Mouse (Mus musculus): ENCODE measurements around the gene Son. TPM values are rescaled to one million over a fixed set of nuclear protein-coding genes. Genes with fewer than 3 reads are reported as not detected.

Gene Son
- polyA plus RNA-seq, 1 experiment from 2014 or later: 101 TPM

- ATAC-seq (replicated peaks; ENCODE audit: low FRiP score): no peak
- Histone ChIP-seq H3K27ac (ENCODE audit: low read depth, low read length) (no peak overlapping the region), H3K4me3 (ENCODE audit: low read depth, low read length) (no peak overlapping the region), H3K36me3 (ENCODE audit: control insufficient read depth, insufficient read depth, low read length) (peaks cover 73% of the 10 kb centered on the region), H3K9me3 (ENCODE audit: control insufficient read depth, low read length) (no peaks in the 10 kb centered on the region), H3K4me2 (no peak overlapping the region), H3K27me3 (replicated peaks; ENCODE audit: control insufficient read depth, insufficient read depth, low read length) (no peaks in the 10 kb centered on the region), H3K4me1 (replicated peaks; ENCODE audit: control insufficient read depth, insufficient read depth, low read length) (0 out of 2 replicates have a peak, but pooled peaks cover under 1% of the 10 kb centered on the region), H3K9ac (ENCODE audit: low read depth, low read length) (no peak overlapping the region)
- 97% methylated on average over 17 of the region's 17 CpGs for WGBS
- no peak for DNase-seq (ENCODE audit: low spot score)
Observed at GRCm38 (mm10) chr16:91657285-91657684, 10.0 kb downstream of the Son start.

- 92% methylated on average over 5 of the region's 5 CpGs for WGBS
- no peaks in the 10 kb centered on the region for H3K27me3 ChIP-seq (replicated peaks; ENCODE audit: control insufficient read depth, insufficient read depth, low read length)
Observed at GRCm38 (mm10) chr16:91658471-91658870, 11.2 kb downstream of the Son start.

GRCm38 (mm10) chr16:91659798-91660197 lies 12.5 kb downstream of the Son start:
- H3K9ac ChIP-seq (ENCODE audit: low read depth, low read length): no peak overlapping the region
- no peak overlapping the region for H3K27ac ChIP-seq (ENCODE audit: low read depth, low read length)
- no peaks in the 10 kb centered on the region for H3K9me3 ChIP-seq (ENCODE audit: control insufficient read depth, low read length)
- H3K36me3 ChIP-seq (ENCODE audit: control insufficient read depth, insufficient read depth, low read length): peaks cover 75% of the 10 kb centered on the region
- no peaks in the 10 kb centered on the region for H3K4me1 ChIP-seq (replicated peaks; ENCODE audit: control insufficient read depth, insufficient read depth, low read length)
- no peak overlapping the region for H3K4me2 ChIP-seq
- H3K4me3 ChIP-seq (ENCODE audit: low read depth, low read length): no peak overlapping the region
- ATAC-seq (replicated peaks; ENCODE audit: low FRiP score): no peak
- no peak for DNase-seq (ENCODE audit: low spot score)
- 96% methylated on average over 20 of the region's 20 CpGs for WGBS
- H3K27me3 ChIP-seq (replicated peaks; ENCODE audit: control insufficient read depth, insufficient read depth, low read length): no peaks in the 10 kb centered on the region

More at GRCm38 (mm10) chr16:91658471-91658870, 11.2 kb downstream of the Son start:
- Histone ChIP-seq H3K9ac (ENCODE audit: low read depth, low read length) (no peak overlapping the region), H3K4me3 (ENCODE audit: low read depth, low read length) (no peak overlapping the region), H3K36me3 (ENCODE audit: control insufficient read depth, insufficient read depth, low read length) (peaks cover 73% of the 10 kb centered on the region), H3K4me2 (no peak overlapping the region), H3K27ac (ENCODE audit: low read depth, low read length) (no peak overlapping the region), H3K9me3 (ENCODE audit: control insufficient read depth, low read length) (no peaks in the 10 kb centered on the region), H3K4me1 (replicated peaks; ENCODE audit: control insufficient read depth, insufficient read depth, low read length) (no peaks in the 10 kb centered on the region)
- ATAC-seq (replicated peaks; ENCODE audit: low FRiP score): no peak
- DNase-seq (ENCODE audit: low spot score): no peak

- DNase-seq (ENCODE audit: low spot score) (no peak), ATAC-seq (replicated peaks; ENCODE audit: low FRiP score) (no peak)
- no peaks in the 10 kb centered on the region for H3K9me3 ChIP-seq (ENCODE audit: control insufficient read depth, low read length)
- no peaks in the 10 kb centered on the region for H3K27me3 ChIP-seq (replicated peaks; ENCODE audit: control insufficient read depth, insufficient read depth, low read length)
- 82% methylated on average over 1 of the region's 1 CpGs for WGBS
- H3K4me3 ChIP-seq (ENCODE audit: low read depth, low read length): no peak overlapping the region
- H3K27ac ChIP-seq (ENCODE audit: low read depth, low read length): no peak overlapping the region
- H3K4me2 ChIP-seq: no peak overlapping the region
- H3K4me1 ChIP-seq (replicated peaks; ENCODE audit: control insufficient read depth, insufficient read depth, low read length): no peaks in the 10 kb centered on the region
- H3K9ac ChIP-seq (ENCODE audit: low read depth, low read length): no peak overlapping the region
- peaks cover 73% of the 10 kb centered on the region for H3K36me3 ChIP-seq (ENCODE audit: control insufficient read depth, insufficient read depth, low read length)
Observed at GRCm38 (mm10) chr16:91661397-91661796, 14.1 kb downstream of the Son start.

- H3K9me3 ChIP-seq (ENCODE audit: control insufficient read depth, low read length): no peaks in the 10 kb centered on the region
- H3K27ac ChIP-seq (ENCODE audit: low read depth, low read length): no peak overlapping the region
- DNase-seq (ENCODE audit: low spot score): no peak
- no peaks in the 10 kb centered on the region for H3K27me3 ChIP-seq (replicated peaks; ENCODE audit: control insufficient read depth, insufficient read depth, low read length)
- H3K4me2 ChIP-seq: no peak overlapping the region
- WGBS: 96% methylated on average over 16 of the region's 16 CpGs
- no peak overlapping the region for H3K9ac ChIP-seq (ENCODE audit: low read depth, low read length)
- H3K36me3 ChIP-seq (ENCODE audit: control insufficient read depth, insufficient read depth, low read length): peaks cover 71% of the 10 kb centered on the region
- H3K4me3 ChIP-seq (ENCODE audit: low read depth, low read length): no peak overlapping the region
- no peak for ATAC-seq (replicated peaks; ENCODE audit: low FRiP score)
- no peaks in the 10 kb centered on the region for H3K4me1 ChIP-seq (replicated peaks; ENCODE audit: control insufficient read depth, insufficient read depth, low read length)
Observed at GRCm38 (mm10) chr16:91662336-91662735, 15.0 kb downstream of the Son start.

GRCm38 (mm10) chr16:91663795-91664194 lies 16.5 kb downstream of the Son start:
- no peak overlapping the region for H3K9ac ChIP-seq (ENCODE audit: low read depth, low read length)
- H3K27ac ChIP-seq (ENCODE audit: low read depth, low read length): no peak overlapping the region
- peaks cover 57% of the 10 kb centered on the region for H3K36me3 ChIP-seq (ENCODE audit: control insufficient read depth, insufficient read depth, low read length)
- no peaks in the 10 kb centered on the region for H3K4me1 ChIP-seq (replicated peaks; ENCODE audit: control insufficient read depth, insufficient read depth, low read length)
- H3K4me3 ChIP-seq (ENCODE audit: low read depth, low read length): no peak overlapping the region
- WGBS: 95% methylated on average over 3 of the region's 3 CpGs
- ATAC-seq (replicated peaks; ENCODE audit: low FRiP score) (no peak), DNase-seq (ENCODE audit: low spot score) (no peak)
- no peaks in the 10 kb centered on the region for H3K9me3 ChIP-seq (ENCODE audit: control insufficient read depth, low read length)
- no peak overlapping the region for H3K4me2 ChIP-seq
- no peaks in the 10 kb centered on the region for H3K27me3 ChIP-seq (replicated peaks; ENCODE audit: control insufficient read depth, insufficient read depth, low read length)

GRCm38 (mm10) chr16:91674500-91674899 lies 27.2 kb downstream of the Son start:
- Histone ChIP-seq H3K4me3 (ENCODE audit: low read depth, low read length) (no peak overlapping the region), H3K27ac (ENCODE audit: low read depth, low read length) (no peak overlapping the region), H3K9me3 (ENCODE audit: control insufficient read depth, low read length) (no peaks in the 10 kb centered on the region), H3K9ac (ENCODE audit: low read depth, low read length) (no peak overlapping the region), H3K36me3 (ENCODE audit: control insufficient read depth, insufficient read depth, low read length) (peaks cover 58% of the 10 kb centered on the region), H3K4me2 (no peak overlapping the region), H3K27me3 (replicated peaks; ENCODE audit: control insufficient read depth, insufficient read depth, low read length) (no peaks in the 10 kb centered on the region), H3K4me1 (replicated peaks; ENCODE audit: control insufficient read depth, insufficient read depth, low read length) (no peaks in the 10 kb centered on the region)
- WGBS: 89% methylated on average over 4 of the region's 4 CpGs
- no peak for DNase-seq (ENCODE audit: low spot score)
- no peak for ATAC-seq (replicated peaks; ENCODE audit: low FRiP score)

- Histone ChIP-seq H3K4me2 (no peak overlapping the region), H3K36me3 (ENCODE audit: control insufficient read depth, insufficient read depth, low read length) (peaks cover 49% of the 10 kb centered on the region), H3K27me3 (replicated peaks; ENCODE audit: control insufficient read depth, insufficient read depth, low read length) (no peaks in the 10 kb centered on the region), H3K9ac (ENCODE audit: low read depth, low read length) (no peak overlapping the region), H3K4me3 (ENCODE audit: low read depth, low read length) (no peak overlapping the region), H3K27ac (ENCODE audit: low read depth, low read length) (no peak overlapping the region), H3K9me3 (ENCODE audit: control insufficient read depth, low read length) (no peaks in the 10 kb centered on the region), H3K4me1 (replicated peaks; ENCODE audit: control insufficient read depth, insufficient read depth, low read length) (no peaks in the 10 kb centered on the region)
- no peak for DNase-seq (ENCODE audit: low spot score)
- ATAC-seq (replicated peaks; ENCODE audit: low FRiP score): no peak; the same call in 1 of the 2 replicates
- WGBS: 87% methylated on average over 5 of the region's 5 CpGs
Observed at GRCm38 (mm10) chr16:91678147-91678911, 31.0 kb downstream of the Son start.

- ATAC-seq (replicated peaks; ENCODE audit: low FRiP score) (peak; percentile 24; the same call in 1 of the 2 replicates), DNase-seq (ENCODE audit: low spot score) (no peak)
- WGBS: 80% methylated on average over 5 of the region's 5 CpGs
- H3K9ac ChIP-seq (ENCODE audit: low read depth, low read length): no peak overlapping the region
- no peak overlapping the region for H3K4me2 ChIP-seq
- no peak overlapping the region for H3K27ac ChIP-seq (ENCODE audit: low read depth, low read length)
- no peaks in the 10 kb centered on the region for H3K9me3 ChIP-seq (ENCODE audit: control insufficient read depth, low read length)
- H3K27me3 ChIP-seq (replicated peaks; ENCODE audit: control insufficient read depth, insufficient read depth, low read length): no peaks in the 10 kb centered on the region
- H3K4me1 ChIP-seq (replicated peaks; ENCODE audit: control insufficient read depth, insufficient read depth, low read length): no peaks in the 10 kb centered on the region
- no peak overlapping the region for H3K4me3 ChIP-seq (ENCODE audit: low read depth, low read length)
- H3K36me3 ChIP-seq (ENCODE audit: control insufficient read depth, insufficient read depth, low read length): peaks cover 54% of the 10 kb centered on the region
Observed at GRCm38 (mm10) chr16:91680656-91681055, 33.4 kb downstream of the Son start.

Measured in liver, embryonic 11.5 days (tissue).